Mouse (Mus musculus): ENCODE measurements around the gene Mettl14. TPM values are rescaled to one million over a fixed set of nuclear protein-coding genes. Genes with fewer than 3 reads are reported as not detected.

Gene Mettl14
- polyA plus RNA-seq, 1 experiment from 2014 or later: 21.6 TPM

DNA sequence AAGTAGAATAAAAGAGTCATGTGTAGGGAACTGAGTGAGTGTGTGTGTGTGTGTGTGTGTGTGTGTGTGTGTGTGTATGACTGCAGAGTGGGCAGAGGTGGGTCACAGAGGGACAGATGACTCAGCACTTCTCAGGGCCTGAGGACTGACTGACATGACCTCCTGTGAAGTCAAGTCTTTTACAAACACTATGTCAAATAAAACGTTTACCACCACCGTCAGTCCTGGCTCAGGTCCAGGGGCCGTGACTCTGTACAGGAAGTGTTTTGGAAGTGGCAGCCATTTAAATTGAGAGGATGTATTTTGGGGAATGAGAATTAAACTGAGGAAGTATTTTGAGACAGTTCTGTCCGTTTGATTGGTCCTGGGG, 52.9 kb downstream of the Mettl14 start:
- WGBS: 49% methylated on average over 4 of the region's 4 CpGs
- Histone ChIP-seq H3K9me3 (no peaks in the 10 kb centered on the region), H3K36me3 (no peaks in the 10 kb centered on the region), H3K9ac (no peak overlapping the region), H3K4me1 (replicated peaks) (no peaks in the 10 kb centered on the region; the same call in 1 of the 2 replicates), H3K27ac (replicated peaks) (no peak overlapping the region), H3K4me3 (no peak overlapping the region), H3K27me3 (no peaks in the 10 kb centered on the region), H3K4me2 (no peak overlapping the region)
- ATAC-seq (ENCODE audit: low FRiP score, low read depth): no peak

DNA sequence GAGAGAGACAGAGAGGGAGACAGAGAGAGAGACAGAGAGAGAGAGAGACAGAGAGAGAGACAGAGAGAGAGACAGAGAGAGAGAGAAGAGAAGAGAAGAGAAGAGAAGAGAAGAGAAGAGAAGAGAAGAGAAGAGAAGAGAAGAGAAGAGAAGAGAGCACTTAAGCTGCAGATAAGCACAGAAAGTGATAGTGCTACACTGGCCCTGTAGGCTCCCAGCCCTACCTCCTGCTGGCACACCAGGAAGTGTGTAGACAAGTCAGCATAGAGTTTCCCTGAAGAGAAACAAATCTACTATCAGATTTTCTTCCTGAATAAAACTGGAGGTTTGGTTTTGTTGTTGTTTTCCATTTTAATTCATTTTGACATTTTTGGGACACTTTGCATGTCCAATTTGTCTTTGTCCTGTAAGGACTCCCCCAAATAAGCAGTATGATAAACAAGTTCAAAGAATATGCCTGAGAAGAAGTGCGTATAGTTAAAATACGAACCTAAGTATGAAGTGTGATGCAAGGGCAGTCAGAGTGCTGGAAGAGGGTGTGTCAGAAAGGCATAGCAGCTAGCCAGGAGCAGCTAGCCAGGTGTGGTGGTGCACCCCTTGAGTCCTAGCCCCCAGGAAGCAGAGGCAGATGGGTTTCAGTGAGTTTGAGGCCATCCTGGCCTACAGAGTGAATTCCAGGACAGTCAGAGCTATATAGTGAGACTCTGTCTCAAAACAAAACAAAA, 53.4 kb downstream of the Mettl14 start:
- H3K4me2 ChIP-seq: no peak overlapping the region
- no peaks in the 10 kb centered on the region; the same call in 1 of the 2 replicates for H3K4me1 ChIP-seq (replicated peaks)
- no peaks in the 10 kb centered on the region for H3K27me3 ChIP-seq
- H3K9ac ChIP-seq: no peak overlapping the region
- no peak for ATAC-seq (ENCODE audit: low FRiP score, low read depth)
- no peaks in the 10 kb centered on the region for H3K9me3 ChIP-seq
- WGBS: 86% methylated on average over 2 of the region's 2 CpGs
- H3K4me3 ChIP-seq: no peak overlapping the region
- no peak overlapping the region for H3K27ac ChIP-seq (replicated peaks)
- no peaks in the 10 kb centered on the region for H3K36me3 ChIP-seq

DNA sequence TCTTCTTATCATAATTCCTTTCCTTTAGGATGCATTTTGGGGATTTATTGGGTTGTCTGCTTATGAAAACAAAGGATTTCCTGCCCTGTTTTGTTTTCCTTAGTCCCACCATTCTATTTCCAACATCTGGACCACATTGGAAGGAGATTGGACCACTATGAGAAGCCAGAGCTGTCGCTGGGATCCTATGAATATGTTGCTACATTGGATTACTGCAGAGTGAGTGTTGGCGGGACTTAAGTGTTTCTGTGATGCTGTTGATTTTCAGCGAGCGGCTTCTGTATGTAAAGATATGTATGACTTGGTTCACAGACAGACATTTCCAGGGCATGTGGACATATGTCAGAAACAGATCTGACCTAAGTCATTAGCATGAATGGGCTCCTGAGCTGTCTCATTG, 55.7 kb downstream of the Mettl14 start:
- no peaks in the 10 kb centered on the region for H3K9me3 ChIP-seq
- H3K27me3 ChIP-seq: no peaks in the 10 kb centered on the region
- H3K4me3 ChIP-seq: no peak overlapping the region
- WGBS: 85% methylated on average over 4 of the region's 4 CpGs
- ATAC-seq (ENCODE audit: low FRiP score, low read depth): no peak
- no peak overlapping the region for H3K4me2 ChIP-seq
- no peak overlapping the region for H3K9ac ChIP-seq
- no peaks in the 10 kb centered on the region for H3K36me3 ChIP-seq
- H3K4me1 ChIP-seq (replicated peaks): no peaks in the 10 kb centered on the region
- no peak overlapping the region for H3K27ac ChIP-seq (replicated peaks)

DNA sequence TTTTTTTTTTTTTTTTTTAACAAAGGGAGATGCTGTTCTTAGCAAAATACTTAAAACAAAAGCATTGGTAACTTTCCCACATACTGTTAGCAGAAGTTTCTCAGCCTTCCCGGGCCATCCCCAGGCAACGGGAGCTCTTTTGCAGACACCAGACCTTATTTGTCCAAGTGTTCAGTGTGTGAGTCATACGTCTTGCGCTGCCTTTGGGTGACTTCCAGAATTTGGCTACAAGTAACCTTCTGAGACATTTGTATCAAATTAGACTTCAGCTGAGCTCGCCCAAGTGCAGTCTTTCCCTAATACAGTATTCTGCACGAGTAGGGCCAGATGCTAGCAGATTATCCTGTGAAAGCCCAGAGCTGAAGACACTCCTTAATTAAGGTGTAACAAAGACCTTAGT, 56.7 kb downstream of the Mettl14 start:
- ATAC-seq (ENCODE audit: low FRiP score, low read depth): 0 out of 2 replicates have a peak, but pooled peaks have one; percentile 45
- H3K4me2 ChIP-seq: no peak overlapping the region
- 52% methylated on average over 6 of the region's 6 CpGs for WGBS
- no peaks in the 10 kb centered on the region for H3K9me3 ChIP-seq
- no peak overlapping the region for H3K4me3 ChIP-seq
- H3K27ac ChIP-seq (replicated peaks): no peak overlapping the region
- no peaks in the 10 kb centered on the region for H3K4me1 ChIP-seq (replicated peaks)
- H3K36me3 ChIP-seq: no peaks in the 10 kb centered on the region
- H3K27me3 ChIP-seq: no peaks in the 10 kb centered on the region
- H3K9ac ChIP-seq: no peak overlapping the region

DNA sequence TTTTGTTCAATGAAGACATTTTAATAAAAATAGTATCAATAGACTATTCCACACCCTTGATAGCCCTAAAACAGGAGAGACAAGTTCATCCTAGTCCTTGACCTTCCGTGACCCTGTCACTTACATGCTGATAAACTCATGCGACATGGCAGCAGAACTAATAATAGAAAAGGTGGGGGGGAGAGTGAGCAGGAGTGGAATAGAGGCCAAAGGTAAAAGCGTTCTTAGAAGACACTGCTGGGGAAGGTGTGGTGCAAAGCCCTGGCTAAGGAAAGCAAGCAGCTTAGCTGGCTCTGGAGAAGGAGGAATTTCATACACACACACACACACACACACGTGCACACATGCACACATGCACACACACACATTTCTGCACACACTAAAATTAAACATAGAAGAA, 61.6 kb downstream of the Mettl14 start:
- H3K4me3 ChIP-seq: no peak overlapping the region
- WGBS: 76% methylated on average over 4 of the region's 4 CpGs

DNA sequence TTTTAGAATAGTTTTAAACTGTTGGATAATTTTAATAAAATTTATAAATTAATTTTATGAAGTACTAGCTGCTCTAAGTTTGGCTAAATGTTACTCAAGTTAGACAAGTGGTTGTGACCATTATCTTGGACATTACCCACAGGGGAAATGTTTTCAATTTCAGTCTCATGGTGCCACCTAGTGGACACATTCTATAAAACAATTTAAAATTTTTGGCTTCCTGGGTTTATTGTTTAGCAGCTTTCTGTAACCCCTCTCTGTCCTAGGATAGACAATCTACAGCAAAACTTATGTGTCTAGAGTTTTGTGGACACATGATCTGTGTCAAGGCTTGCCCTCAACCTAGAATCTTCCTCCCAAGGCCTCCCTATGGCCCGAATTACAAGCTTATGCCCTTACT, 63.8 kb downstream of the Mettl14 start:
- 32% methylated on average over 1 of the region's 1 CpGs for WGBS
- no peaks in the 10 kb centered on the region for H3K36me3 ChIP-seq
- no peaks in the 10 kb centered on the region for H3K4me1 ChIP-seq (replicated peaks)
- H3K27me3 ChIP-seq: no peaks in the 10 kb centered on the region
- H3K4me2 ChIP-seq: no peak overlapping the region
- H3K27ac ChIP-seq (replicated peaks): no peak overlapping the region
- no peaks in the 10 kb centered on the region for H3K9me3 ChIP-seq
- ATAC-seq (ENCODE audit: low FRiP score, low read depth): no peak
- 0 out of 2 replicates have a peak overlapping the region, but pooled peaks have one; percentile 1 for H3K9ac ChIP-seq
- H3K4me3 ChIP-seq: no peak overlapping the region

More for the DNA sequence above, 61.6 kb downstream of the Mettl14 start:
- Histone ChIP-seq H3K36me3 (no peaks in the 10 kb centered on the region), H3K9me3 (no peaks in the 10 kb centered on the region), H3K9ac (no peak overlapping the region), H3K4me1 (replicated peaks) (no peaks in the 10 kb centered on the region), H3K27ac (replicated peaks) (no peak overlapping the region), H3K27me3 (no peaks in the 10 kb centered on the region), H3K4me2 (no peak overlapping the region)
- no peak for ATAC-seq (ENCODE audit: low FRiP score, low read depth)

DNA sequence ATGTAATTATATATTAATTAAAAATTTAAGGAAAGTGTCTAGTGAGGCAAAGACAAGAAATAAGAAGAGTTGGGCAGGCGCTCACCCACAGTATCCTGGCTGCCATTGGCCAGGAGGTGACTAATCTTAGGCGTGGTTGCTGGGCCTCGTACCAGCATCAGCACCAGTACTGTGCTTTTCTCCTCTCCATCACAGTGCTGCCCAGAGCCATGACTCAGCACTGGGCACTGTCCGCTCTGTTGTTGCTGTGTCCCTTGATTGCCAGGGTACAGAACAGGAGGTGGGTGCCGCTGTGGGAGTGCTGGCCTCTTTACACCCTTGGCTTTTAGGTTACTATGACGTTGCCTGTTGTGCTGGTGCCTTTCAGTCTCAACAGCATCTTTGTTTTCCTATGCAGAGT, 64.3 kb downstream of the Mettl14 start:
- ATAC-seq (ENCODE audit: low FRiP score, low read depth): peak; percentile 69
- no peak overlapping the region for H3K4me2 ChIP-seq
- H3K27ac ChIP-seq (replicated peaks): no peak overlapping the region

DNA sequence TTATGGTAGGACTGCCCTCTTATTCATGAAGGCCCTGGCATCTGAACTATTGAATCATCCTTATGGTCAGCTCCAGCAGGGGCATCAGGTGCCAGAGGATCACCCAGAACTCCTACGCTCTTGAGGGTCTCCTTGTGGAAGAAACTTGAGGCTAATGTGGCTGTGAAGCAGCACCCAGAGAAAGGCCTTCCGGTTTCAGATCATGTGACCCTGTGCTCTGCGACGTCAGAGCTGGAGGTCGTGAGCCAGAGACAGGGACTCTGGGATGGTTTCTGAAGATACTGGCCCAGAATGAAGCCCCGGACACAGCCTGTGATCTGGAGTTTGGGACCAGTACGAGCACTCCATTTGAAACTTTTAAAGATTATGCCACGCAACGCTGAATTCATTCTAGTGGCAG, 65.6 kb downstream of the Mettl14 start:
- no peak overlapping the region for H3K9ac ChIP-seq
- H3K4me1 ChIP-seq (replicated peaks): no peaks in the 10 kb centered on the region
- ATAC-seq (ENCODE audit: low FRiP score, low read depth): no peak
- no peak overlapping the region for H3K4me2 ChIP-seq
- H3K9me3 ChIP-seq: no peaks in the 10 kb centered on the region
- H3K4me3 ChIP-seq: no peak overlapping the region
- H3K27ac ChIP-seq (replicated peaks): no peak overlapping the region
- H3K36me3 ChIP-seq: no peaks in the 10 kb centered on the region
- 85% methylated on average over 9 of the region's 9 CpGs for WGBS
- no peaks in the 10 kb centered on the region for H3K27me3 ChIP-seq

More for the DNA sequence above, 64.3 kb downstream of the Mettl14 start:
- Histone ChIP-seq H3K36me3 (no peaks in the 10 kb centered on the region), H3K4me3 (no peak overlapping the region), H3K27me3 (no peaks in the 10 kb centered on the region), H3K9ac (no peak overlapping the region), H3K4me1 (replicated peaks) (no peaks in the 10 kb centered on the region), H3K9me3 (no peaks in the 10 kb centered on the region)
- WGBS: 86% methylated on average over 6 of the region's 6 CpGs

Other genes with a start within 250 kb of the Mettl14 start
- gene Synpo2, start 150.0 kb downstream of the Mettl14 start, polyA plus RNA-seq (2015; fragmentation: Nextera tagmentation; extraction: Ambion mirVana): 0.97 and 1.1 TPM in 2 replicates
- gene Sec24d, start 118.7 kb downstream of the Mettl14 start, polyA plus RNA-seq (2015; fragmentation: Nextera tagmentation; extraction: Ambion mirVana): 13.1 and 16.4 TPM in 2 replicates
- gene Prss12, start 60.8 kb upstream of the Mettl14 start, polyA plus RNA-seq (2015; fragmentation: Nextera tagmentation; extraction: Ambion mirVana): 22.1 and 22.8 TPM in 2 replicates